Comparison of ENCODE assay signal across 9 mouse cellular contexts in the genomic region with DNA sequence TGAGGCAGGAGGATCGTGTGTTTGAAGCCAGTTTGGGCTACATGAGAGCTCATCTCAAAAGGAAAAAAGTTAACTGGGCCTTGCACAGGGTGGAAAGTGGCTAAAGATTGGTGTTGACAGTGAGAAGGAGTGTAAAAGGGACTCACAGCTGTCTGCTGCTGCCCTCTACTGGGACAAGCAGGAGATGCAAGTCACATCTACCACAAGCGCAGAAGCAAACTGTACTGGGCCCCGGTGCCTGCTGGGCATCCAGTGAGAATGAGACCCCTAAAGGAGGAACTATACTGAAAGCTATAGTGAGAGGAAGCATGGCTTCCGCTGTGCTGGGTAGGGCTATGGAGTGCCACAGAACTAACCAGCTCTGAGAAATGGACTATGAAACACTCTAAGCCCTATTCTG. TPM values are rescaled to one million over a fixed set of nuclear protein-coding genes. Genes with fewer than 3 reads are reported as not detected.
DNase-seq lines count a peak whose midpoint lies in the region; ATAC-seq and TF ChIP-seq lines count a peak whose summit lies in the region.
"Had no signal": no experiment of that assay in that cellular context is flagged by ENCODE, and none has a peak within 500 bp of the region (broad histone marks: within the 10 kb centered on the region; RNA-seq: fewer than 3 reads in every experiment).

No protein-coding gene starts in this region.

- intact Hi-C loops in heart, postnatal 25 days (cut with DNase I) = loop anchor here (2.0 kb wide), 1 partner anchor 304 kb away; no protein-coding TSS in a partner anchor

- peaks cover 19% of the 10 kb centered on the region for H3K36me3 ChIP-seq in forebrain, embryonic 12.5 days (replicated peaks)
- H3K36me3 ChIP-seq in liver, postnatal 0 days (replicated peaks; ENCODE audit: insufficient read depth, low read length) = peaks cover 30% of the 10 kb centered on the region
- peaks cover 19% of the 10 kb centered on the region for H3K36me3 ChIP-seq in neural tube, embryonic 15.5 days

- no peak overlapping the region for H3K9ac ChIP-seq in forebrain, embryonic 12.5 days
- H3K9ac ChIP-seq in liver, postnatal 0 days (replicated peaks) = no peak overlapping the region
- no peak overlapping the region for H3K9ac ChIP-seq in neural tube, embryonic 15.5 days (replicated peaks)

- no peaks in the 10 kb centered on the region for H3K9me3 ChIP-seq in forebrain, embryonic 12.5 days
- no peaks in the 10 kb centered on the region for H3K9me3 ChIP-seq in liver, postnatal 0 days (ENCODE audit: low read length)
- no peaks in the 10 kb centered on the region for H3K9me3 ChIP-seq in neural tube, embryonic 15.5 days (replicated peaks)

- peak; percentile 85 for TF ChIP-seq CTCF in liver, postnatal 0 days (IDR thresholded peaks at IDR 0.05; ENCODE audit: low read depth)

- no peak overlapping the region for H3K4me3 ChIP-seq in forebrain, embryonic 12.5 days (replicated peaks)
- no peak overlapping the region for H3K4me3 ChIP-seq in liver, postnatal 0 days (ENCODE audit: low read depth, low read length)
- H3K4me3 ChIP-seq in neural tube, embryonic 15.5 days (replicated peaks) = no peak overlapping the region

- no peaks in the 10 kb centered on the region for H3K27me3 ChIP-seq in forebrain, embryonic 12.5 days
- no peaks in the 10 kb centered on the region for H3K27me3 ChIP-seq in liver, postnatal 0 days (ENCODE audit: insufficient read depth, low read length)
- H3K27me3 ChIP-seq in neural tube, embryonic 15.5 days (replicated peaks) = no peaks in the 10 kb centered on the region

- 24% methylated on average over 4 of the region's 4 CpGs for WGBS in forebrain, embryonic 12.5 days
- WGBS in liver, postnatal 0 days (ENCODE audit: insufficient replicate concordance) = 10% methylated on average over 4 of the region's 4 CpGs
- 14% methylated on average over 4 of the region's 4 CpGs for WGBS in neural tube, embryonic 15.5 days

- no peak overlapping the region for H3K4me2 ChIP-seq in forebrain, embryonic 12.5 days
- H3K4me2 ChIP-seq in liver, postnatal 0 days (ENCODE audit: low read depth, low read length) = no peak overlapping the region
- H3K4me2 ChIP-seq in neural tube, embryonic 15.5 days = no peak overlapping the region

- no peak overlapping the region for H3K27ac ChIP-seq in forebrain, embryonic 12.5 days
- no peak overlapping the region for H3K27ac ChIP-seq in liver, postnatal 0 days (ENCODE audit: low read depth)
- no peak overlapping the region for H3K27ac ChIP-seq in neural tube, embryonic 15.5 days (replicated peaks)
- H3K27ac ChIP-seq: macrophage had no signal

- H3K4me1 ChIP-seq in forebrain, embryonic 12.5 days = no peaks in the 10 kb centered on the region
- H3K4me1 ChIP-seq in liver, postnatal 0 days (ENCODE audit: insufficient read depth) = no peaks in the 10 kb centered on the region
- peaks cover 3% of the 10 kb centered on the region; the same call in 1 of the 2 replicates for H3K4me1 ChIP-seq in neural tube, embryonic 15.5 days

- DNase-seq in ES-CJ7 (ENCODE audit: low read depth, low spot score) = peak; percentile 87
- DNase-seq in c-Kit-positive CD71-positive TER-119-negative erythroid progenitor cells, embryonic 14.5 days (ENCODE audit: low read depth) = peak; percentile 46
- peak; percentile 29 for DNase-seq in heart, postnatal 25 days (ENCODE audit: low spot score)
- peak; percentile 88 for DNase-seq in layer of hippocampus, adult 11-12 months (ENCODE audit: low spot score)
- peak; percentile 80 for DNase-seq in liver, postnatal 0 days
- peak; percentile 26 for DNase-seq in testis, postnatal 14 days (ENCODE audit: low spot score)

- no peak for TF ChIP-seq EP300 in liver, postnatal 0 days (IDR thresholded peaks at IDR 0.05; ENCODE audit: low read depth)

- peak; percentile 70 for ATAC-seq in forebrain, embryonic 12.5 days (ENCODE audit: low FRiP score)
- peak; percentile 48 for ATAC-seq in liver, postnatal 0 days
- ATAC-seq in neural tube, embryonic 15.5 days (ENCODE audit: low FRiP score) = peak; percentile 85

RNA-seq across cellular contexts. Expression of gene Apaf1, which starts 50.2 kb away (rescaled TPM):
- 29.7 and 31.6 TPM in 2 replicates for polyA plus RNA-seq in forebrain, embryonic 12.5 days (2016; fragmentation: Nextera tagmentation; extraction: Ambion mirVana)
- 1 to 10 TPM; 8.0 to 8.2 TPM for total RNA-seq in heart, postnatal 25 days (2021)
- 5.9 and 6.8 TPM in 2 replicates for polyA plus RNA-seq in liver, postnatal 0 days (2015; fragmentation: Nextera tagmentation; extraction: Ambion mirVana)
- polyA plus RNA-seq in neural tube, embryonic 15.5 days (2015; fragmentation: Nextera tagmentation; extraction: Ambion mirVana) = 14.3 and 14.4 TPM in 2 replicates

RNA-seq across cellular contexts. Expression of gene Ikbip, which starts 50.3 kb away (rescaled TPM):
- 19.4 TPM in 2 replicates for polyA plus RNA-seq in forebrain, embryonic 12.5 days (2016; fragmentation: Nextera tagmentation; extraction: Ambion mirVana)
- 10 to 100 TPM; 17.4 to 18.6 TPM for total RNA-seq in heart, postnatal 25 days (2021)
- polyA plus RNA-seq in liver, postnatal 0 days (2015; fragmentation: Nextera tagmentation; extraction: Ambion mirVana) = 5.6 and 5.7 TPM in 2 replicates
- 22.7 and 29.1 TPM in 2 replicates for polyA plus RNA-seq in neural tube, embryonic 15.5 days (2015; fragmentation: Nextera tagmentation; extraction: Ambion mirVana)

Comparison
In these comparisons a context has a peak if more than half of its experiments do, and no peak if none do; other contexts are left out.
1. DNase-seq: peak in every context shown above with its lines; median percentile 88 in layer of hippocampus, adult 11-12 months; 87 in ES-CJ7; 80 in liver, postnatal 0 days; 46 in c-Kit-positive CD71-positive TER-119-negative erythroid progenitor cells, embryonic 14.5 days; 29 in heart, postnatal 25 days; 26 in testis, postnatal 14 days.